Mouse (Mus musculus) retina, adult 2 months (tissue): Measurements from ENCODE around the gene Psen1.

Experiments
- DNase-seq: peaks from one replicate; pipeline ENCODE4 v3.0.0-alpha.2; 2012; ENCODE audit warnings: low read depth, low spot score

Psen1 gene

GRCm38 (mm10) chr12:83723037-83723436 lies 35.1 kb downstream of the Psen1 start:
- no peak for DNase-seq

DNA sequence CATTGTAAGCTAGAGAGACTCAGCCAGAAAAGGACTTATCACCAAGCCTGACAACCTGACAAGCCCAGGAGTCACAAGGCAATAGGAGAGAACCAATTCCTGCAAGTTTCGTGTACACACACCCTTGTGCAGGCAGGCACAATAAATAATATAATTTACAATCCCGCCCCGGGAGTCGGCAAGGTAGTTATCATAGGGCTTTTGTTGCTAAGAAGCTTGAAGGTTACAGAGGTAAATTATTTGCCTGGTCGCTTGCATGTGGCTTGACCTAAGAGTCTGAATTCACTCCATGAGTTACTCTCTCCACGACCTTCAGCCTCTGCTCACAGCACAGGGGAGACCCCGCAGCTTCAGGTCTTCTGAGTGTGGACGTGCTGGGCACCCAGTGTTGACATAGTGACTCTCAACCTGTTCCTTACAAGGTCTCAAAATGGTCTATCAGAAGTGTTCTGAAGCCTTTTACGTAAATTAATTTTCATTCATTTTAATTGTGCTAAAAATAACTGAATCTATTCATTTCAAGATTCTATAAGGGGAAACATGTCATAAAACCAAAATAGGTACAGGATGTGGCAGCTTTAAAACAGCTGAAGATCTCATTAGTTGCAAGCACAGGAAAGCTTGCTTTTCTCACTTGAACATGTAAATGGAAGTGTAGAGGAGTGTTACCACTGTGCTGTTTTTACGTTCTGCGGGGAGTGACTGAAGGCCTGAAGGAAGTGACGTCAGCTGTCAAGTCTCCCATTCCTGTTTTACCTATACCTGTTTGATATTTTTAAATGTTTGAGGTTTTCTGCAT lies 38.8 kb downstream of the Psen1 start:
- DNase-seq = no peak

DNA sequence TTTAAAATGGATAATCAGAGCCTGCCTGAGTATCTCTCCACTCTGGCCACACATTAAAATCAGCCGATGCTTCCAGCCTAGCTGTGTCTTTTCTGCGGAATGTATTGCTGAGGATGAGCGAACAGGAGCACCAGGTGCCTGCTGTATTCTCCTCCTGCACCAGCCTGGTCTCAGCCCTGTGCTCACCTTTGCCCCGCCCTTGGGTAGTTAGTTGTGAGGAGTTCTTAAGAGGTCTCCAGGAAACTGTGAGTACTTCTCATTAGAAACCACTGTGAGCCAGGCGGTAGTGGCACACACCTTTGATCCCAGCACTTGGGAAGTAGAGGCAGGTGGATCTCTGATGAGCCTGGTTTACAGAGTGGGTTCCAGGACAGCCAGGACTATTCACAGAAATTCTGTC lies 44.3 kb downstream of the Psen1 start:
- DNase-seq = no peak

GRCm38 (mm10) chr12:83734047-83734446 lies 46.1 kb downstream of the Psen1 start:
- no peak for DNase-seq

DNA sequence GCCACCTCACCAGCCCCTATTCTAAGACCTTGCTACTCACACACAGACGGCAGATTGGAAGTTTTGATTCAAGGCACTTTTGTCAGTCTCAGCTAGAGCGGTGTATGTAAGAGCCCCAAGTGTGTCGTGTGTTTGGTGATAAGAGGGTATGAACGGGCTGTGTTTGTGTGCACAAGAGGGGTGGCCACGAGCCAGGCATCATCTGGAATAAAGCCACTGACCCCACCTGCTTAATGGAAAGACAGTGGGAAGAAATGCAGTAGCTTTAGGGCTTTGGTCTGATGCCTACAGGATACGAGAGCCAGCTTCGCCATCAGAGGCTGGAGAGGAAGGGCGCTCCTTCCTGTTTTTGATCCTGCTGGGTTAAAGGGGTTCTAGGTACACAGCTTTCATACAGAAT lies 48.3 kb downstream of the Psen1 start:
- DNase-seq = no peak

GRCm38 (mm10) chr12:83738651-83739050 lies 50.7 kb downstream of the Psen1 start:
- DNase-seq = no peak

- DNase-seq = no peak
These were observed 53.8 kb downstream of the Psen1 start for GRCm38 (mm10) chr12:83741722-83742121.

DNA sequence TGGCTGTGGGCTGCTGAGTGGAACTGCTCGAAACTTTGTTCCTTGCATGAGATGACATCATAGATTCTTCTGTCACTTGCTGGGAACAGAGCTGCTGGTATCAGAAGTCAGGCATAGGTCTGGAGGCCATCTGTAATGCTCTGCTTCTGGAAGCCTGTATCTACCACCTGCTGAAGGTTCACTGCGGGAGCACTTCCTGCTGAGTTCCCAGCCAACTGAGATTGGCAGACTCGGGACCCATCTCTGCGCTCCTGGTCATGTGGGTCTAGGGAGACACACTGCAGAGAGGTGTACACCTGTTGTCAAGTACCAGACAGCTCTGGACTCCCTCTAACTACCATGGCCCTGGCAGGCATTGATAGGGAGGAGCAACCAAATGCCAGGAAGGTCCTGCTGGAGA lies 54.9 kb downstream of the Psen1 start:
- DNase-seq = no peak

GRCm38 (mm10) chr12:83743712-83744111 lies 55.8 kb downstream of the Psen1 start:
- DNase-seq = no peak

DNA sequence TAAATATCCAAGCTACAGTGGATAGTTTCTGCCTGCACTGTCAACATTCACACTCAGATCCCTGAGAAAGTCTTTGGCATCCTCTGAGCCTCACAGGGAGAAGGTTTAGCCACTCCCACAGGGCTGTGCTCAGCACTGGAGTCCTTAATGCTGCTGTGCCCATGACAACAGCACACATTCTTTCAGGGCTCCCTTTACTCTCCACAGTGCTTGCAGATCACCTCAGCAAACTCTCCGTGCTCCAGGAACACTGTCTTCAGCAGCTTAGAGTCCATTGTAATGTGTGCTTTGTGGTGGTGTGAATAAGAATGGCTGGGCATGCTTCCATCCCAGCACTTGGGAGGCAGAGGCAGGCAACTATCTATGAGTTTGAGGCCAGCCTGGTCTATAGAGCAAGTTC lies 61.2 kb downstream of the Psen1 start:
- DNase-seq = no peak

DNA sequence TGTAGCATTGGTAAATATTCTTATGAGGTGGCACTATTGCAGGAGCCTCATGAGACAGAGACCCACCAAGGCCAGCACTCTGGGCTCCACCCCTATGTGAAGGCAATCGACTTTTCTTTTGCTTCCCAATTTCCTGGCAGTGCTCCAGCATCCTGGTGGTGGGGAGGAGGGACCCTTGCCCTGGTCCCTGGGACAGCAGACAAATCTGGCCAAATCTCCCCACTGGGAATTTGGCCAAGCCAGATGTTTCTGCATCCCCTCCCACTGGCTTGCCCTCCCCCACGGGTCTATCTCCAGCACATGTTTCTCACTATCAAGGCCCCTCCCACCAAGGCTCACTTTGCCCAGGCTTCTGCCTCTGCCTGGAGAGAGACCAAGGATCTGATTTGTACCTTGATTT lies 64.5 kb downstream of the Psen1 start:
- DNase-seq = no peak

DNA sequence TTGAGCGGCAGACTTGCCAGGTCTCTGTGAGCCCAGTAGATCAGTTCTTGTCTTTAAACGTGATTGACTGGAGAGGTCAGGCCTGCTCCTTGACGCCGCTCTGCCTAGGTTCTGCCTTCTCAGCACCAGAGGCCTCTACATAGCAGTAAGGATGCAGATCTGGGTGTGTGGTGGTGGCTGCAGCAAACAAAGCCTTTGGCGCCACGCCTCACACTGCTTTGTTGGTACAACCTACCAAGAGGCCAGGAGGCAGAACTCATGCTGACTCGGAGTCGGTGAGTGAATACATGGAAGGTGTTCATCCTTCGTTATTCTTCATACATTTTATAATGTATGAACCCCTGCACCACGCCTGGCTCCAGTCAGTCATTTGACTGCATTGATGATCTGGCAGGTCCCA lies 70.8 kb downstream of the Psen1 start:
- no peak for DNase-seq

- DNase-seq = no peak
These were observed 72.2 kb downstream of the Psen1 start for GRCm38 (mm10) chr12:83760201-83760600.

DNA sequence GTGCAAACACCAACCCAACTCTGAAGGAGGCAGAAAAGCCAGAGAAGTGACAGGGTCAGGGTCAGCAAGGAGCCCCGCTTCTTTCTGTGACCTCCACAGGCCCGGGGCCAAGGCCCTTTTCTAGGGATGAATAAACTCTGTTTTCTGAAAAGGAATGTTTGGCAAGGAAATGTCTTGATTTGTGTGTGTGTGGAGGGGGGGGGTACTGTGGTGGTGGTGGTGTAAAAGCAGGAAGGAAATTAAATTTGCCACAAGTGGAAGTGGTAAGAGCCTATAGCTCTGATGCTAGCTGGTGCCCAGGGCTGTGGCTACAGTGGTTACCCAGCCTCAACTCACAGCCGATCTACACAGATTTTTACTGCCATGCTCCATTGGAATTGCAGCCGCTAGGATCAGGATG lies 74.8 kb downstream of the Psen1 start:
- no peak for DNase-seq

- no peak for DNase-seq
These were observed 75.5 kb downstream of the Psen1 start, which contains the start of gene Papln for GRCm38 (mm10) chr12:83763311-83764043. Gene Papln (plus strand): TSS chr12:83763634.

DNA sequence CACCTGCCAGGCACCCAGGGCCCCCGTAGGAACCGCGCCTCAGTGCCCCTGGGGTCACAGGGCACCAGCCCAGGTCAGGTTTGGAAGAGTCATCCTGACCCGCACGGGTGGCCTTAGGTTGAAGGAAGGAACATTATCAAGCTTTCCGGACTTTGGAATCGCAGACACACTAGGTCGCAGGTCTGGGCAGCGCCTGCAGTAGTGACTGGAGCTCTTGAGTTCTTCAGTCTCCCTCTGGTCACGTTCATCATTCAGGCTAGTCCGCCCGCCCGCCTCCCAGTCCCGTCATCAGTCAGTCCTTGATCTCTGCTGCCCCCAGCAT lies 76.1 kb downstream of the Psen1 start:
- DNase-seq = no peak

GRCm38 (mm10) chr12:83764519-83764918 lies 76.6 kb downstream of the Psen1 start:
- no peak for DNase-seq

- no peak for DNase-seq
These were observed 78.1 kb downstream of the Psen1 start for GRCm38 (mm10) chr12:83765965-83766603.

GRCm38 (mm10) chr12:83767833-83768232 lies 79.9 kb downstream of the Psen1 start:
- DNase-seq = no peak

DNA sequence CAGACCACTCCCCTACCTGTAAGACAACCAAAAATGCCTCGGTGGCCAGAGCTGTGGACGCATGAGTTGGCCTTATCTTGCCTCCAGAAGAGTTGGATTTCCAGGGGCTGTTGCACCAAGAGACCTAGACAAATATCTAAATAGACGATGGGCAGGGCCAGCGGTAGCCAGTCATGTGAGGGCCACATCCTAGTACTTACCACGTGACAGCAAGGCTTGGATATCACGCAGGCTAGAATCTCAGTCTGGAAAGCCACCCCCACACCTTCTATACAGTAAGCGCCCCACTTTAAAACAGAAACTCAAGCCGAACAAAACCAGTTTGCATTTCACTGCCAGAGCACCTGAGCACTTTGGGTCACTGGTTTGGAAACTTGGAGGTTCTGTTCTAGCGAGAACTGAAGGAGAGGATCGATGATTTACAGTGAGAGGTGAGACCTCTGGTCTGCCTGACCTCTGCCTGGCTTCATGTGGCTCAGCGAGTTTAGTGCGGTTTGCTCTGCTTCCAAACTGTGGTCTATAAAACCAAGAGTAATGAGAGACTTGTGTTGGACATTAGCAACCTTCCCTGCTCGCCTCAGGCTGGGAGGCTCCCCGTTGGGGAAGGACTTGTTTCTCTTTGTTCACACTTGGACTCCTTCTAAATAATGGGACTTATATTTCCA lies 80.4 kb downstream of the Psen1 start:
- no peak for DNase-seq

DNA sequence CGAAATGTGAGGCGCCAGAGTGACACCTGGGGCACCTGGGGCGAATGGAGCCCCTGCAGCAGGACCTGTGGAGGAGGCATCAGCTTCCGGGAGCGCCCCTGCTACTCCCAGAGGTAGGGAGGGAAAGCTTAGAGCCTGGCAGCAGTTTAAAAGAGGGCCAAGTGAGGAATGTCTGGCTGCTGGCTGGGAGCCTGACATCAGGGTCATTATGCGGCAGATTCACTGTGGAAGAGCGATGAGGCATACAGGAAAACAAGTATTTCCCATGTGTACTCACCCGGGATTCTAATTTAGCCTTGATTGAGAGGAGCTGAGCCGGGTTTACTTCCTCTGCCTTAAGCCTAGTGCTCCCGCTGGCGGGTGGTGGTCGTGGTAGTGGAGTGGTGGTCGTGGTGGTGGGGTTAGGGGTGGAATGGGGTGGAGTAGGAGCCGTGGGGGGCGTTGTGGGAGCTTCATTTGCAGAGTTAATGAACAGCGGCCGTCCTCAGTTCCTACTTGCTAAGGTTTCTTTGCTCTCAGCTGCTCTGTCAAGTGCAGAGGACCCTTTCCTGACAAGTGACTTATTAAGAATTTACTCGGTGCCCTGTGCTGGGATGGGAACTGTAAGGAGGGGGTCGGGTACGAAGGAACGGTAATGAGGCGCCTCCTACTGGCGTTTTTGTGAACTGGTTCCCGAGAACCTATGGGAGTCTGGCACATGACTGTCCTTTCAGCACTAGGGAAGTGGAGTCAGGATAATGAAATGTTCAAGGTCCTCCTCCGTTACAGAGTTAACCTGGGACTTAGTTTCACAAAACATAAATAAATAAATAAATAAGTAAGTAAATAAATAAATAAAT lies 82.7 kb downstream of the Psen1 start:
- no peak for DNase-seq
